Mouse (Mus musculus): ENCODE results near the gene Hist1h2bh. TPM values are rescaled to one million over a fixed set of nuclear protein-coding genes. Genes with fewer than 3 reads are reported as not detected.
"Not testable (repeated sequence)": the region's sequence is repeated elsewhere in the genome, so short reads cannot be mapped to it uniquely, and the experiment has no call there.

Gene Hist1h2bh
- total RNA-seq, 2 experiments from 2014 or later: 23.5 to 23.8 TPM

DNA sequence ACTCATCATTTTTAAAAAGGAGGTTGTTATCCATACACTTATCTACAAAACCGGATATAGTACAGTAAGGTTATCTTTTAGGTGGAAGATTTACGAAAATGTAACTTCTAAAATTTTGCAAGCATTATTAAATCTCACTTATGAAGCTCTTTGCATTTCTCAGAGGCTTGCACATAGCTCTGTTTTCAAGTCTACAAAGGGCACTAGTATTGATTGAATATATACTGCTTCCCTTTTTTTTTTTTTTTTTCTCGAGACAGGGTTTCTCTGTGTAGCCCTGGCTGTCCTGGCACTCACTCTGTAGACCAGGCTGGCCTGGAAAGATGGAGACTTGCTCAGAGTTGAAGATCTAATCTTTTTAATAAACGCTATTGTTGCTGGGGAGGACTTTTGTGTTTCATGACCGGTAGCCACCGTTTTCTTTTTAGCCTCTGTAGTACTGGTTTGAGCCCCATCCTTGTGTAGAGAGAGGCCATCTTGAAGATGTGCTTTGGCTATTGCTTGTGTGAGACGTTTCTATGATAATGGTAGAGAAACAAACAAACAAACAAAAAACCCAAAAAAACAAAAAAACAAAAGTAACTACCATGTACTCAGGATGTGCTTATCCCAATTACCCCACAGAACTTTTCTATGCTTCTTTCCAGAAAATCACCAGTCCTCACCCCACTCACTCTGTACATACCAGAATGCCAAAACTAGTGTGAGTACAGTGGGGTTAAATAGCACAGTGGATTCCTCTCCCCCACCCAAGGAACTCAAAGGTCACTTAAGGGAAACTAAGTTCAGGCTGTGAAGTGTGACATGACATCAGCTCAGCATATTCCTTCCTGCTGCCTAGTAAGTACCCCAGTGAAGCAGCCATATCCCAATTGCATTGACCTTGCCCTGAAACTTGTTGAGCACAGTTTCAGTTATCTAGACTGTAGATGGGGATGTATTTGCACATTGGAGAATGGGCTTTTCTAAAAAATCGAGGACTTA, 9.0 kb upstream of the Hist1h2bh start:
- DNase-seq: no peak

DNA sequence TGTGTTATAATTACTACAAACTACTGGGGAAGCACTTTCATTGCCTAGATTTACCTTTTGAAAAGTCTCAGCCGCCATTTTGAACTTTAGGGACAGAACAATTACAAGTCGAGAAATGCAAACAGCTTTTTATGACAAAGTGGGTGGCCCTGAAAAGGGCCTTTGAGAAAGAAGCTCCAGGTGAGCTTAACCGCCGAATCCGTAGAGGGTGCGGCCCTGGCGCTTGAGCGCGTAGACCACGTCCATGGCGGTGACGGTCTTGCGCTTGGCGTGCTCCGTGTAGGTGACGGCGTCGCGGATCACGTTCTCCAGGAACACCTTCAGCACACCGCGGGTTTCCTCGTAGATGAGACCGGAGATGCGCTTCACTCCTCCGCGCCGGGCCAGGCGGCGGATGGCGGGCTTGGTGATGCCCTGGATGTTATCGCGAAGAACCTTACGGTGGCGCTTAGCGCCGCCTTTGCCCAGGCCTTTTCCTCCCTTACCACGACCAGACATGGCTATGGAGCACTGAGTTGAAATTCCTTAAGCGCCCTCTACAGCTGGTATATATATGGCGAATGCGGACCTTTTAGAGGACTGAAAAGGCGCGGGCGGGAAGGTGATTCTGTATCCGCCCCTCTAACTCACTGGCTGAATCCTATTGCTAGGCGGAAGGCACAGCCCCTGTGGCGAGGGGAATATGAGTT, 8.1 kb upstream of the Hist1h2bh start, which contains the start of gene Hist1h4f:
Gene Hist1h4f (minus strand): TSS at position 503 of the 689 bp plus-strand sequence.
- peak; percentile 89 for DNase-seq

DNA sequence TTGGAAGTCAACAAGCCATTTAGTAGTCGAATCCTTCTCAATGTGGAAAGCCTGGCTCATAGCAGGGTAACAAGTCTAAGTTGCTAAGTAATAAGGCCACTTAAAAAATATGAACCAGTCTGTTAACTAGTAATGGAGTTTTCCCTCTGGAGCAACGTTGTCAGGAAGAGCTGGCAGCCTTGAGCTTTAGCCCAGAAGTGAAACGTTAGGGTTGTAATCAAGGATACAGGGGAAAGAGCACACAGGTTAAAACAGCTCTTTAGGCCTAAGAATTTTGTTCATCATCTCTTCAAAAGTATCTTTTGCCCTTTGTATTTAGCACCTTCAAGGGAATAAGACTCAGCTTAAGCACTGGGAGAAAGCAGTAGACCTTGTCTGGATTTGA, 7.6 kb upstream of the Hist1h2bh start:
- DNase-seq: no peak

DNA sequence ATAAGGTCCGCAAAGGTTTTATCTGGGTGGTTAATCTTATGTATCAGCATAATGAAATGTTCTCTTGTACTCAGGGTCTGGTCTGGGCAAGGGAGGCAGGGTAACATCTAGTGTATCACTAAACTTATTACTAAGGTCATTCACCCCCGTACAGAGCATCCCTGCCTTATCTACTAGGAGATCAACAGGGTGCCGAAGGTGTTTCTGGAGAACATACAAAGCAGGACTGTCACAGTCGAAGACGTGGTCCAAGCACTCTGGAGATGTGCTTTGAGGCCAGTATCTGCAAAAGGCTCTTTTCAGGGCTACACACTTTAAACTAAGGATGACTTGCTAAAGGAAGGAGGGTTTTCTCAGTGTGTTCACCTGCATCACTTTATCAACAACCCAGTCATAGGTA, 3.5 kb upstream of the Hist1h2bh start:
- DNase-seq: no peak

DNA sequence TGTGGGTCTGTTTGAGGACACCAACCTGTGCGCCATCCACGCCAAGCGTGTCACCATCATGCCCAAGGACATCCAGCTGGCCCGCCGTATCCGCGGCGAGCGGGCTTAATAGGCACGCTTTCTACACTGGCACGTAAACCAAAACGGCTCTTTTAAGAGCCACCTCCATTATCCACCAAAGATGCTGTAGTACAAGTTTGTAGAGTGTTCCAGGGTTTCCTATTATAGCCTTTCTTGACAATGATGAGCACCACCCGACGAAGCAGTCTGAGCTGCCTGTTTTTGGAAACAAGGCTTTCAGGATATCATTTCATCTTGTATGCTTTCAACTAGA, 1.6 kb upstream of the Hist1h2bh start:
- DNase-seq: not testable (repeated sequence)

DNA sequence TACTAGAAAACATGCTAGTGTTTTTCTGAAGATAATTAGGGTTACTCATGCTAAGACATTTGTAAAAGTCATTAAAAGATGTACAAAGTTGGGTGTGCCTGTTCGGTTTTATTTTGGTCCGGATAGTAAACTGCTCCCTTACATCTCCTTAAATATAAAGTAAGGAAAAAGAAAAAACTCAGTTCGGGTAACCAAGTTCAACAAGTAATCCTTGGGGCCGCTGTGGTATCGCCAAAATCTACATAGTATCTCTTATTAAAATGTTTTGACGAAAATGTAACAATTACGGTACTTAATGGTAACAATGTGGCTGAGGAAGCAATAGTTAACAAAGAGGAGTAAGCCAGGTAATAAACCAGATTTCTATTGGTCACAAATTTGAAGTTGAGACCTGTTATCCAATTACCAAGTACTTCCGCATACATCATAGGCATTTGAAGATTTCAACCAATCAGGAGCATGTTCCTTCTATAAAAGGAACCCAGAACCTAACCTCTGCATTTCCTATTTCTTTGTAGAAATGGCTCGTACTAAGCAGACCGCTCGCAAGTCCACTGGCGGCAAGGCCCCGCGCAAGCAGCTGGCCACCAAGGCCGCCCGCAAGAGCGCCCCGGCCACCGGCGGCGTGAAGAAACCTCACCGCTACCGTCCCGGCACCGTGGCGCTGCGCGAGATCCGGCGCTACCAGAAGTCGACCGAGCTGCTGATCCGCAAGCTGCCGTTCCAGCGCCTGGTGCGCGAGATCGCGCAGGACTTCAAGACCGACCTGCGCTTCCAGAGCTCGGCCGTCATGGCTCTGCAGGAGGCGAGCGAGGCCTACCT, 984 bp upstream of the Hist1h2bh start, which contains the start of gene Hist1h3f:
Gene Hist1h3f (plus strand): TSS at position 88 of the 822 bp plus-strand sequence.
- peak; percentile 68 for DNase-seq

DNA sequence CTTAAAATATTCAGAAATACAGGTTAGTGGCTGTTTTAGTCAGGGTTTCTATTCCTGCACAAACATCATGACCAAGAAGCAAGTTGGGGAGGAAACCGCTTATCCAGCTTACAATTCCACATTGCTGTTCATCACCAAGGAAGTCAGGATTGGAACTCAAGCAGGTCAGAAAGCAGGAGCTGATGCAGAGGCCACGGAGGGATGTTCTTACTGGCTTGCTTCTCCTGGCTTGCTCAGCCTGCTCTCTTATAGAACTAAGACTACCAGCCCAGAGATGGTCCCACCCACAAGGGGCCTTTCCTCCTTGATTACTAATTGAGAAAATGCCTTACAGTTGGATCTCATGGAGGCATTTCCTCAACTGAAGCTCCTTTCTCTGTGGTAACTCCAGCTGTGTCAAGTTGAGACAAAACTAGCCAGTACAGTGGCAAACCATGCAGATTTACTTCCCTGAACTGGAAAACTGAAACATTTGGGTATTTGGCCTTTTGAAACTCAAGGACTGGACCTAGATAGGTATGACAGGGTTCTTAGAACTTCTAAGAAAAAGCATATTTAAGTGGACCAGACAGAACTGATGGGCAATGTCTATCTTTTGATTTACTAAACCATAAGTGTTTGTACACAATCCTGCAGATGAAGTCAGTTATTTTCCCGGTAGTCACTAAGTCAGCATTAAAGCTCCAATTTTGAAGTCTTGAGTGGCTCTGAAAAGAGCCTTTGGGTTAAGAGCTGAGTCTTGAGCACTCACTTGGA, 789 bp downstream of the Hist1h2bh start:
- DNase-seq: not testable (repeated sequence)

DNA sequence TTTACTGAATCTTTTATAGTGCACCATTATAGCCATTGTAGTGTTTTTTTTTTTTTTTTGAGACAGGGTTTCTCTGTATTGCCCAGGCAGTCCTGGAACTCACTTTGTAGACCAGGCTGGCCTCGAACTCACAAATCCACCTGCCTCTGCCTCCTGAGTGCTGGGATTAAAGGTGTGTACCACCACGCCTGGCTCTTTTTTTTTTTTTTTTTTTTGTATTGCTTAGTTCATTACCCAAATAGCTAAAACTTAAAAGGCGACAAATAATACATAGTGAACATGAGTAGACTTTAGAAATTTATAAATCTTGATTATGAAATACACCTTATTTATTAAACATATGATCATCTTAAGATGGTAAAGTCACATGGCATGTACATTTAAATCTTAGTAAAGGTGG, 1.7 kb downstream of the Hist1h2bh start:
- DNase-seq: no peak

DNA sequence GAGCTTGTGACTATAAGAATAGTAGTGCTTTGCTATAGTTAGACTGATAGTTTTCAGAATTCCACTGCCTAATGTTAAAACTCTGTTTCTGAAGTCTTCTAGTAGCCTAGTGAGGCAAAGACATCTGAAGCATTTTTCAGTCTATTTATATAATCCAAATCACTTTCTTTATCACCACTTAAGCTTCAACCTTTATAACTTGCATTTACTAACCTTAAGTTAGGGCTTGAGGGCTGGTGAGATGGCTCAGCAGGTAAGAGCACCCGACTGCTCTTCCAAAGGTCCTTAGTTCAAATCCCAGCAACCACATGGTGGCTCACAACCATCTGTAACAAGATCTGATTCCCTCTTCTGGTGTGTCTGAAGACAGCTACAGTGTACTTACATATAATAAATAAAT, 3.4 kb downstream of the Hist1h2bh start:
- not testable (repeated sequence) for DNase-seq

DNA sequence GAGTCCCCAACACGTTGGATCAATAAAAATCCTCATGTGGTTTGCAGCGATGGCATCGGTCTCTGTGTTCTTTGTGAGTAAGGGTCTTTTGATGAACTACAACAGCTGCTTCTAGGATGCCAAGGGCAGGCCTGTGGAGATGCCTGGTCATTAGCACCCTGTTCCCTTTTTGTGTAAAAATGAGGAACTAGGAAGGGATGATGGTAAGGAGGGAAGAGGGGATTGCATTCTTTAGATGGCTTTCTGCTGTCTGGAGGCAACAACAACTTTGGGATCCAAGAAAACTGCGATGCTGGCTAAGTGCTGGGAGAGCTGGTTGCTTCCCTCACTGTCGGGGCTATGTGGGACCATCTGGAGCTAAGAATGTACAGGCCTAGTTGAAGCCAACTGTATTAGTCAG, 4.9 kb downstream of the Hist1h2bh start:
- no peak for DNase-seq

DNA sequence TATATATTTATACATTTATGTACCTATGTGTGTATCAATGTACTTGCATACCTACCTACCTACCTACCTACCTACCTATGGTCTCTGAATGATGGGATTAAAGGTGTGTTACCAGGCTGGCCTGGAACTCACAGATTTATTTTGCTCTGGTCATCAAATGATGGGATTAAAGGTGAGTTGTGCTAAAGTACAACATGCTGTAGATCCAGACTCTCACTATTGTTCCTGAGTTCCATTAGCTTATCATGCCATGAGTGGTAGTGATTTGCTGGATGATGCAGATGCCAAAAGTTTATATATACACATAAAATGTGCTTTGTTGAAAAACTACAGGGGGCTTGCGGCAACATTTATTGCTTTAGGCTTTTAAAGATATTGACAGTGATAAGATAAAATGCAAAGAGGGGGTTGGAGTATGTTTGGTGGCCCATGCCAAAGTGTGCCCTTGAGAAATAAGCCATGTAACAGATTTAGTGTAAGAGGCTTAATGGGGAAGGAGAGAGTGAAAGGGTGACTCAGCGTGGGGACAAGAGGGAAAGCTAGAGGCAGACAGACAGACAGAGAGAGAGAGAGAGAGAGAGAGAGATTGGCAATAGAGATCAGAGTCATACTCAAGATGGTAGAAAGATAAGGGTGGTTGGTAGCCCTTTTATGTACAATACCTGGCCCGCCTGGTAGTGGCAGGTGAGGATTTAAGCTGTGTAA, 6.0 kb downstream of the Hist1h2bh start:
- no peak for DNase-seq

DNA sequence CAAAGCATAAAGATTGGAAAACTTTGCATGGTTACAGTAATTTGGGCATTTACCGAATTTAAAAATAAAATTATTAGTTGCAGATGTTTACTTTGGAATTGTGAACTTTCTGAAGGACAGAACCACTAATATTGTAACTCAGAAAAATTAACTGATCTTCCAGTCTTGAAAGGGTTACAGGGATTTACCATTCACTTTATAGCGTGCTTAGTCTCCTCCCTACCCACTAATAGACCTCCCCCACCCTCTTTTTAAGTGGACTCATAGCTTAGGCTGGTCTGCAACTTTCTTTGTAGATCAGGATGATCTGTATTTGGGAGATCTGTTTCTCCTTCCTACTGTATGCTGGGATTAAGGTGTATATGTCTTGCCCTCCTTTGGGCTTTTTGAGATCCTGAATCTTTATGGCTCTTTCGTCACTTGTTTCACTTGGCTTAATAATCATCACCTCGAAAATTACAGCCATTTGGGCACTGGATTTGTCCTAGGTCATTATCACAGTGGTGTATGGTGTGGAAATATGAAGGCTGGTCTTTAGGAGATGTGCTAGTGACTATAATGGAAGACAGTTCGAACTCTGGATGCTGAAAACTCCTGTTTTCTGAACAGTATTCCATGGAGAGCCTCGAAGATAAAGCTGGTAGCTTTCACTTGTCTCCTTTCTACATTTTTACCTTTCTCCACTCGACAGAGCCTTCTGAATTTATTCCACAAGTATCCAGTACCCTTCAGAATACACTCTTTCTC, 6.9 kb downstream of the Hist1h2bh start:
- DNase-seq: no peak

DNA sequence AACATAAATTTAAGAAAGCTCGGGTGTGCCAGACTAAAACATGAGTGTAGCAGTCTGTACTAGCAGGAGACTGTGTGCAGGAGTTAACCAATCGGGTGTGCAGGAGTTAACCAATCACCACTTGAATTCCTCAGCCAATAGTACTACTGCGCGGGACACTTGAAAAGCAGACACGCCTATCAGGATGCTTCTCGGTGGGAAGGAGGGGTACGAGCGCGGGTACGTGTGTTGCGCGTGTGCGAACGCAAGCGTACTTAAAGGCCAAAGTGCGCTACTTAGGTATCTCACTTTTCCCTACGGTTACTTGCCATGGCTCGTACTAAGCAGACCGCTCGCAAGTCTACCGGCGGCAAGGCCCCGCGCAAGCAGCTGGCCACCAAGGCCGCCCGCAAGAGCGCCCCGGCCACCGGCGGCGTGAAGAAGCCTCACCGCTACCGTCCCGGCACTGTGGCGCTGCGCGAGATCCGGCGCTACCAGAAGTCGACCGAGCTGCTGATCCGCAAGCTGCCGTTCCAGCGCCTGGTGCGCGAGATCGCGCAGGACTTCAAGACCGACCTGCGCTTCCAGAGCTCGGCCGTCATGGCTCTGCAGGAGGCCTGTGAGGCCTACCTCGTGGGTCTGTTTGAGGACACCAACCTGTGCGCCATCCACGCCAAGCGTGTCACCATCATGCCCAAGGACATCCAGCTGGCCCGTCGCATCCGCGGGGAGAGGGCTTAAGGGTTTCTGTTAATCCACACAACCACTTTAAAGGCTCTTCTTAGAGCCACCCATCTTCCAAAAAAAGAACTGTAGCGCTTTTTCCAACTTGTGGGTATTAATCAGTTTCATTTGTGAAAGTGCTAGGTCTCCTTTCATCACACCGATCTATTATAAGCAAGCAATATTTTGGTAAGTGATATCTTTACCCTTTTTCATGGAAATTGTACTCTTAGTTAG, 7.8 kb downstream of the Hist1h2bh start, which contains the start of gene Hist1h3g:
Gene Hist1h3g (plus strand): TSS at position 286 of the 939 bp plus-strand sequence.
- DNase-seq: peak; percentile 88

DNA sequence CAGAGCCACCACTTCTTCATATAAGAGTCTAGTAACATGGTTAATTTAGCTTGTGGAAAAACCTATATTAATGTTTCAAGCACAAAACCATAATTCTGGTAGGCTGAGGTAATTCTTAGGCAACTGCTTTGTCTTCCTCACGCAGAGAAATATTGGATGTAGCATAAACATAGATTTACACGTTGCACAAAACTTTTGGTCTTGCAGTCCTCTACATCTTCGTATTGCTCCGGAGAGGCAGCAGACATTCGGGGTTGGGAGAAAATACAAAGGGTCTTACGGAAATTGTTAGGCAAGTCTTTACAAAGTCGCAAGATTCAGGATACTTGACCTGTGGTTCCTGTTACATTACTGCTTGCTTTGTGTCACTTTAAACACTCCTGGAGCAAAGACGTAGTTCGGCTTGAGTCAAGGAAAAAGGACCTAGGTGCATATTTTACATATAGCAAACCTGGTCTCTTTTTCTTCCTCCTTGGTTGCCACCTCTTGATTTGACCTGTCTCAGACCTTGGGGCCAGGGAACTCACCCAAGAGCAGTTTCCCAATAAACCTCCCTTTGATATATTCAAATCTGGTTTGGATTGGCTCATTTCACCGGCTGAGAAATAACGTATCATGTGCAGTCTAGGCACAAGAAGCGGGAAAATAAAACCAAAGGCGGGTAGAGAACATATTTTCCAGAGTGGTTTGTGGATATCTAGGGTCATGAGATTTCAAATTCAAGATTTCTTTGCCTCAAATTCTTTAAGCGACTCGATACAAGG, 8.6 kb downstream of the Hist1h2bh start:
- DNase-seq: no peak

DNA sequence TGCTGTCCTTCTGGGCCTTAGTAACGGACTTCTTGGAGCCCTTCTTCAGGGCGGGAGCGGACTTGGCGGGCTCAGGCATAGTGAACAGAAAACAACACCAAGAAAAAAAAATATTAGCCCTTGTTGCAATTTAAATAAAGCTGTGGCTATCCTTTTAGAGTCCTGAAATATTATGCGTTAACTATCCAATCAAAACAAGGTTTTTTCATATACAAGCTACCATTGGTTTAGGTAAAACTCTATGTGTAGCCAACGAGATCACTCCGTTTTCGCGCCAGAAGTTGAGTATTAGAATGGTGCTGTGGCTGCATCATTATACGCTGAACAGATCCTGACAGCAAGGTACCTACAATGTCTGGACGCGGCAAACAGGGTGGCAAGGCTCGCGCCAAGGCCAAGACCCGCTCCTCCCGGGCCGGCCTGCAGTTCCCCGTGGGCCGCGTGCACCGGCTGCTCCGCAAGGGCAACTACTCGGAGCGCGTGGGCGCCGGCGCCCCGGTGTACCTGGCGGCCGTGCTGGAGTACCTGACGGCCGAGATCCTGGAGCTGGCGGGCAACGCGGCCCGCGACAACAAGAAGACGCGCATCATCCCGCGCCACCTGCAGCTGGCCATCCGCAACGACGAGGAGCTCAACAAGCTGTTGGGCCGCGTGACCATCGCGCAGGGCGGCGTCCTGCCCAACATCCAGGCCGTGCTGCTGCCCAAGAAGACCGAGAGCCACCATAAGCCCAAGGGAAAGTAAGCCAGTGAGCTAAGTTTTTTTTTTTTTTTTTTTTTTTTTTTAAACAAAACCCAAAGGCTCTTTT, 9.4 kb downstream of the Hist1h2bh start, which contains the start of gene Hist1h2af:
Gene Hist1h2af (plus strand): TSS at position 347 of the 808 bp plus-strand sequence.
- peak; percentile 72 for DNase-seq

DNA sequence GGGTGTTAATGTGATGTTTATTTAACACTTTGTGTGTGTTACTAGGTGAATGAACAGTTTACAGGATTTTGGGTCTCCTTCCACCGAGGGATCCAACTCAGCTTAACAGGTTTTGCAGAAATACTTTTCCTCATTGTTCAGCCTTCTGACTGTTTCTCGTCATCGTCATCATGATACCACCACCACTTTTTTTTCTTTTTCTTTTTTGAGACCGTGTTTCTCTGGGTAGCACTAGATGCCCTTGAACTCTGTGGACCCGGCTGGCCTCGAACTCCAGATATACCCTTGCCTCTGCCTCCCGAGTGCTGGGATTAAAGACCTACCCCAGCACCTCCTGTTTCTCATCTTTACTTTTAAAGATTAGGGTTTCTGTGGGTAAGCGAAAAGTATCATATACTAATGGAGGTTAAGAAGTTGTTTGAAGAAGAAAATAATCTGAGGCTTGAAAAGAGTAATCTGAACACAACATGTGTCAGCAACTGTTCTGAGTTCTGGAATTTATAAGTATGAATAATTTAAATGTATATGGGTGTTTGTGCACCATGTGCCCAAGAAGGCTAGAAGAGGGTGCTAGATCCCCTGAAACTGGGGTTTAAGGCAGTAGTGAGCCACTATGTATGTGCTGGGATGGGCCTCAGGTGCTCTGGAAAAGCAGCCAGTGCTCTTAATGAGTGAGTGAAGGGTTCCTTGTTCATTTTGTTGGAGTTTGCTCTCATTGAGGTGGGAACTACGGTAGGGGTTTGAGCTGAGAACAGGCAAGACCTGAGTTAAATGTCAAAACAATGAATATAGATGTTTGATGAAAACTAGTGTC, 10.7 kb downstream of the Hist1h2bh start:
- no peak for DNase-seq
